ENCODE assay signal across 9 mouse cellular contexts in genomic region chr8:57569400-57569795, GRCm38 (mm10). TPM values are rescaled to one million over a fixed set of nuclear protein-coding genes. Genes with fewer than 3 reads are reported as not detected.
DNase-seq lines count a peak whose midpoint lies in the region; ATAC-seq and TF ChIP-seq lines count a peak whose summit lies in the region.
"Had no signal": no experiment of that assay in that cellular context is flagged by ENCODE, and none has a peak within 500 bp of the region (broad histone marks: within the 10 kb centered on the region; RNA-seq: fewer than 3 reads in every experiment).

No protein-coding gene starts in this region.

- no peaks in the 10 kb centered on the region for H3K27me3 ChIP-seq in hindbrain, embryonic 11.5 days (ENCODE audit: control insufficient read depth, insufficient read depth, low read length)
- H3K27me3 ChIP-seq in midbrain, postnatal 0 days (ENCODE audit: insufficient read depth, low read length) = no peaks in the 10 kb centered on the region
- H3K27me3 ChIP-seq: Patski had no signal

- peak in 1 of 2 experiments; percentile 29 for DNase-seq in layer of hippocampus, adult 2 months (ENCODE audit: low spot score in 2 of 2)
- no peak for DNase-seq in layer of hippocampus, postnatal 25 days (ENCODE audit: extremely low spot score in 1 of 2, low spot score in 1 of 2)
- peak; percentile 79 for DNase-seq in cerebellum, adult 9-11 months
- DNase-seq in hindbrain, embryonic 11.5 days (ENCODE audit: low spot score) = peak; percentile 19
- DNase-seq in midbrain, postnatal 0 days (ENCODE audit: low spot score) = peak; percentile 50
- DNase-seq in urinary bladder, postnatal 25 days (ENCODE audit: low spot score) = no peak
- no peak for DNase-seq in ovary, adult 18-20 months (ENCODE audit: low spot score)
- DNase-seq in heart, adult 18-20 months = no peak

- TF ChIP-seq CTCF in layer of hippocampus, adult 2 months (conservative IDR thresholded peaks at IDR 0.05) = peak; percentile 62
- peak; percentile 60 for TF ChIP-seq CTCF in midbrain, postnatal 0 days (IDR thresholded peaks at IDR 0.05)

- no peak for ATAC-seq in hindbrain, embryonic 11.5 days (ENCODE audit: low FRiP score)
- 0 out of 2 replicates have a peak, but pooled peaks have one; percentile 25 for ATAC-seq in midbrain, postnatal 0 days (ENCODE audit: low FRiP score)
- ATAC-seq: Patski had no signal

- no peaks in the 10 kb centered on the region for H3K36me3 ChIP-seq in hindbrain, embryonic 11.5 days (ENCODE audit: control insufficient read depth, insufficient read depth, low read length)
- no peaks in the 10 kb centered on the region for H3K36me3 ChIP-seq in midbrain, postnatal 0 days (ENCODE audit: insufficient read depth, low read length)

- no peak overlapping the region for H3K4me2 ChIP-seq in hindbrain, embryonic 11.5 days (replicated peaks; ENCODE audit: low read depth, low read length)
- no peak overlapping the region for H3K4me2 ChIP-seq in midbrain, postnatal 0 days (ENCODE audit: low read depth, low read length, poor library complexity, severe bottlenecking)

- no peak overlapping the region for H3K9ac ChIP-seq in hindbrain, embryonic 11.5 days (ENCODE audit: low read depth, low read length)
- no peak overlapping the region for H3K9ac ChIP-seq in midbrain, postnatal 0 days (replicated peaks; ENCODE audit: low read length, poor library complexity, severe bottlenecking)

- H3K4me3 ChIP-seq in layer of hippocampus, adult 2 months = no peak overlapping the region
- no peak overlapping the region for H3K4me3 ChIP-seq in hindbrain, embryonic 11.5 days (ENCODE audit: low read depth, low read length)
- H3K4me3 ChIP-seq in midbrain, postnatal 0 days (ENCODE audit: low read depth, low read length) = no peak overlapping the region

- WGBS in hindbrain, embryonic 11.5 days = 58% methylated on average over 11 of the region's 11 CpGs
- WGBS in midbrain, postnatal 0 days = 55% methylated on average over 11 of the region's 11 CpGs

- H3K27ac ChIP-seq in layer of hippocampus, adult 2 months = peak overlapping the region; percentile 32; the same call in 1 of the 2 replicates
- no peak overlapping the region for H3K27ac ChIP-seq in hindbrain, embryonic 11.5 days (ENCODE audit: low read depth, low read length)
- no peak overlapping the region for H3K27ac ChIP-seq in midbrain, postnatal 0 days (ENCODE audit: low read depth, low read length)

- no peaks in the 10 kb centered on the region for H3K9me3 ChIP-seq in hindbrain, embryonic 11.5 days (ENCODE audit: control insufficient read depth, low read length)
- no peaks in the 10 kb centered on the region for H3K9me3 ChIP-seq in midbrain, postnatal 0 days (ENCODE audit: low read length)

- H3K4me1 ChIP-seq in hindbrain, embryonic 11.5 days (replicated peaks; ENCODE audit: control insufficient read depth, insufficient read depth, low read length) = no peaks in the 10 kb centered on the region
- 0 out of 2 replicates have a peak, but pooled peaks cover 4% of the 10 kb centered on the region for H3K4me1 ChIP-seq in midbrain, postnatal 0 days (ENCODE audit: insufficient read depth, low read length)

RNA-seq across cellular contexts. Expression of gene Hmgb2, which starts 57.7 kb away (rescaled TPM):
- 1 to 10 TPM; 7.4 to 8.5 TPM for total RNA-seq in layer of hippocampus, adult 2 months (2021)
- 1 to 10 TPM; 6.6 to 7.2 TPM for total RNA-seq in layer of hippocampus, postnatal 25 days (2021)
- polyA plus RNA-seq in hindbrain, embryonic 11.5 days (2014; fragmentation: Nextera tagmentation; extraction: Ambion mirVana) = 457 and 512 TPM in 2 replicates
- 11.2 and 12.3 TPM in 2 replicates for total RNA-seq in midbrain, postnatal 0 days (2014; rRNA removed)
- polyA plus RNA-seq in midbrain, postnatal 0 days (2015; fragmentation: Nextera tagmentation; extraction: Ambion mirVana) = 34.8 and 50.4 TPM in 2 replicates
- total RNA-seq in heart, adult 18-20 months (2021) = 10 to 100 TPM in 1 of 2 experiments, 1 to 10 TPM in 1; 8.6 to 12.6 TPM

Comparison
In these comparisons a context has a peak if more than half of its experiments do, and no peak if none do; other contexts are left out.
1. DNase-seq: peak in cerebellum, adult 9-11 months (single experiment), hindbrain, embryonic 11.5 days (single experiment) and midbrain, postnatal 0 days (single experiment); none in layer of hippocampus, postnatal 25 days (0 of 2), urinary bladder, postnatal 25 days (single experiment), ovary, adult 18-20 months (single experiment) and heart, adult 18-20 months (0 of 2).